Mouse (Mus musculus) brown adipose tissue, adult 24 weeks (tissue): ENCODE measurements at regions not wholly inside any gene's neighbourhood (a gene's known extent, or its start where the extent isn't known, plus 50 kb on each side); places are given as distances from the start of the nearest gene placed in this dataset.

ENCODE experiments used
- H3K27ac ChIP-seq: fragments of 200-500 bp; replicated peaks from 2 replicates; pipeline ENCODE4 v1.5.1; 2012; ENCODE audit warnings: low read depth, mild to moderate bottlenecking, low read length
- H3K4me1 ChIP-seq: fragments of 200-500 bp; 2 replicates; pipeline ENCODE4 v1.6.1; 2012; ENCODE audit warnings: low read length, mixed read lengths; ENCODE audit not compliant: control insufficient read depth, insufficient read depth, insufficient read length
- H3K4me3 ChIP-seq: fragments of 200-500 bp; 2 replicates; pipeline ENCODE4 v1.5.1; 2012; ENCODE audit warnings: low read depth, mild to moderate bottlenecking, low read length, moderate library complexity; ENCODE audit not compliant: insufficient read depth

DNA sequence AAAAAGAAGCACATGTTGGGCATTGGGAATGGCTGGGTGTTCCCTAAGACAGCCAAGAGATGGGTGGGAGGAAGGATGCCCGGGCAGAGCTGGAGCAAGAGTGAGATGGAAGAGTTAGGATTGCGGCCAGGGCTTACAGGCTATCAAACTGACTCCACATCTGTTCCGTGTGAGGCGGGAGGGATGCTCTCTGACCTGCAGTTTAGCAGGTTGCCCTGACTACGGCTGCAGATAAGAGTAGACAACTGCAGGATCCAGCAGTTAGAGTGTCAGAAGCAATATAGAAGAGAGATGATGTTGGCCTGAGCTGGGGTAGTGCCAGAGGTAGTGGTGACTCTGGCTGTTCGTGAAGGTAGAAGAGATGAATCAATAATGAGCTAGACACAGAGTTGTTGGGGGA is 61.6 kb upstream of the Syt6 start:
- Histone ChIP-seq H3K27ac (no peak overlapping the region), H3K4me1 (no peaks in the 10 kb centered on the region; the same call in 1 of the 2 replicates), H3K4me3 (no peak overlapping the region)

DNA sequence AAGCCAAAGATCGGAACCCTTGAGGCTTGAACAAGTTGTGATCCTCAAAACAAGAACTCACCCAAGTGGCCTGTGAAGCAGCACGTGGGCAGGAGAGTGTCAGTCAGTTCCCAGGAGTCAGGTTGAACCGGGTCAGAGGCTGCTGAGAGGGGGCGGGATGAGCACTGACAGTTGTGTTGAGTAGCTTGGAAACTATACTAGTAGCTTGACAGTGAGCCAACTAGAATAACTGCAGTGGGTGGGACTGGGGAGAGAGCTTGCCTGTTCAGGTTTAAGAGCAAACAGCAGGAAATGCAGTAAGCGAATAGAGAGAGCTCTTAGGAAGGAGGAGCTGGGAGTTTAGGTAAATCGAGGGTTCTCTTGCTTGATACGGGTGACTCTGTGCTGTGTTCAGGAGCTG is 61.0 kb upstream of the Syt6 start:
- no peaks in the 10 kb centered on the region; the same call in 1 of the 2 replicates for H3K4me1 ChIP-seq
- no peak overlapping the region for H3K4me3 ChIP-seq
- no peak overlapping the region for H3K27ac ChIP-seq

DNA sequence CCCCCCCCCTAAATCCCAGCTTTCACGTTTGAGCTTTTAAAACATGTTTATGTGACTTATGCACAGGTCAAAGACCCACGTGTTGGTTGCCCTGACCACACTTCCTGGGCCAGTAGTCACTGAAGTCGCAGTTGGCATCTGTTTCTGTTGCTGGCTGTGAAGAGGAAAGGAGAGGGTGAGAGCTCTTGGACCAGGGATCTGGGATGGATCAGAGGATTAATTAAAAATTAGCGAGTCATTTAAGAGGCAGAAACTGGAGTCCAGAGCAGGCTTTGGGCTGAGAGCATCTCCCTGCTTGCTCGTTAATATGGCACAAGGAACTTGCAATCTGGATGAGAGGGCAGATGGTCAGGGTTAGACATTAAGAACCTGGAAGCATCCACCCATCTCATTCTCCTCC is 59.1 kb upstream of the Syt6 start:
- H3K4me3 ChIP-seq: no peak overlapping the region
- H3K4me1 ChIP-seq: no peaks in the 10 kb centered on the region; the same call in 1 of the 2 replicates
- no peak overlapping the region for H3K27ac ChIP-seq

DNA sequence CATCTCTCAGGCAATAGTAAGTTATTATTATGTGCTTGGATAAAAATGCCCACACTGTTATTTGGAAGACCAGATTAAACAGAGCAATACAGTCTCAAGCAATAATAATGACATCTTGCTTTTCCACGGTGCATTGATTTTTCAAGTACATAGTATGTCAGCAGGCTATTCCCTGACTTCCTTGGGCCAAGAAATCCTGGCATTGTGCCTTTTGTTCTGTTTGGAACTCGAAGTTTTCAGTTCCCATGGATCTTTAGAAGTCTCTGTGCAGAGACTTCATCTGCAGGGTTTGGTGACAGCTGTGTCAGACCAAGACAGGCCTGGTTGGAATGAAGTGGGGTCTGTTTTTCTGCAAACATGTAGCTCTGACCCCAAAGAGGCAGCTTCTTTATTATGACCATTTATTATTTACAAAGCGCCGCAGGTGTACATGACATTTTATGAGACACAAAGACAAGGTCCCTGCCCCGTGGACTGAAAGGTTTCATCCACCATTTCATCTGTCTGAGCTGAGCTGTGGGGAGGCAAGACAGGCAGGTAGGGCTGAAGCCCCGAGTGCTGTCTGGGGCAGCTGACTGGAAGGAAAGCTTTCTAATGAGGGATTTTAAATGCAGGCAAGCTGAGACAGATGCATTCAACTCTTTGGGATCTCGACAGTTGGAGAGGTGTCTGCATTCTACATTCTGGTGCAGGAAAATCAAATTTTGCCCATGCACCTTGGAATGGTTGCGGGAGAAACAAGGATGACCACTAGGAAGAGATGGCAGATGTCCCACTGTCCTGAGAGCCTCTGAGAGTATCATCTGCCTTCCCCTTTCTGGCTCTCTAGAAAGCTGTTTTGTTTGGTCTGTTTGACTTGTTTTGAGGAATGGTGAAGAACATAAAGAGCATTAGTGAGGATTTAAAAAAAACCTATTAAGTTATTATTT is 57.4 kb upstream of the Syt6 start:
- Histone ChIP-seq H3K4me1 (no peaks in the 10 kb centered on the region), H3K4me3 (no peak overlapping the region), H3K27ac (no peak overlapping the region)

- H3K4me3 ChIP-seq: no peak overlapping the region
- no peak overlapping the region for H3K27ac ChIP-seq
- H3K4me1 ChIP-seq: no peaks in the 10 kb centered on the region
Measured at GRCm38 (mm10) chr3:103518624-103519023, 56.4 kb upstream of the Syt6 start.
